Mouse (Mus musculus) liver, postnatal 0 days (tissue): Measurements from ENCODE around the gene Psph.

ENCODE experiments used
- CTCF ChIP-seq: sonication (generic); IDR thresholded peaks from 2 replicates; pipeline ENCODE4 v1.5.1; 2016; ENCODE audit warnings: antibody characterized with exemption, low read depth
- EP300 ChIP-seq: IDR thresholded peaks from 2 replicates; pipeline ENCODE4 v1.6.1; 2016; ENCODE audit warnings: antibody characterized with exemption, low read depth, mild to moderate bottlenecking

DNA sequence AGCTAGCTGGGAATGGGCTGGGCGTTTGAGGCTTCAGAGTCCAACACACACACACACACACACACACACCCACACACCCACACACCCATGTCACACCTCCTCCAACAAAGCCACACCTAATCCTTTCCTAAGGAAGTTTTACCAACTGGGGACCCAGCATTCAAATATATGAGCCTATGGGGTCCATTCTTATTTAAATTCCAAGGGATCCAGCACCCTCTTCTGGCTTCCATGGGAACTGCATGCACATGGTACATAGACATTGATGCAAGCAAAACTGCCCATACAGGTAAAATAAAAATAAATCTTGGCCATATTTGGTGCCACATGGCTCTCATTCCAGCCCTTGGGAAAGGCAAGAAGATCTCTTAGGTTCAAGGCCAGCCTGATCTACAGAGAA is 46.3 kb downstream of the Psph start:
- TF ChIP-seq CTCF (peak; percentile 80), EP300 (no peak)
